Mouse (Mus musculus) kidney, postnatal 25 days (tissue): Measurements from ENCODE around the gene Slc25a45.

Experiments used
- DNase-seq, 2 experiments: peaks; one replicate each; pipeline ENCODE4 v3.0.0; 2021; ENCODE audit warnings: mixed read lengths in 2 of 2

The Slc25a45 gene

DNA sequence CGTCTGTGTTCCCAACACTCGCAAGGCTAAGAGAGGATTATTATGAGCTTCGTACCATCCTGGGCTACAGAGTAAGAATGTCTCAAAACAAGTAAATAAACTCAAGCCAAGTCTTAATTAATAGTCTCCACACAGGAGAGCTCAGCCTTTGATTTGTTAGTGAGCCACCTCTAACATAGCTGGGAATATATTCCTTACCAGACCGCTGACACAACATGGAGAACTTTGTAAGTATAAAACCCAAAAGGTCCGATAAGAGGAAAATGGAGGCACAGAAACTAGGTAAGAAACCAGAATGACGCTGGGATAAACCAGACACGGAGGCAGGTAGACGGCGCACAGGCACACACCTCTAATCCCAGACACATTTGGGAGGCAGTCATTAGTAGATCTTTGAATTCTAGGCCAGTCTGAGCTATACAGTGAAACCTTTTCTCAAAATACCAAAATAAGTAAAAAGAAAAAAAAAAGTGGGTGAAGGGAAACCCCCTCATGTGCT is 36.7 kb upstream of the Slc25a45 start:
- no peak for DNase-seq

DNA sequence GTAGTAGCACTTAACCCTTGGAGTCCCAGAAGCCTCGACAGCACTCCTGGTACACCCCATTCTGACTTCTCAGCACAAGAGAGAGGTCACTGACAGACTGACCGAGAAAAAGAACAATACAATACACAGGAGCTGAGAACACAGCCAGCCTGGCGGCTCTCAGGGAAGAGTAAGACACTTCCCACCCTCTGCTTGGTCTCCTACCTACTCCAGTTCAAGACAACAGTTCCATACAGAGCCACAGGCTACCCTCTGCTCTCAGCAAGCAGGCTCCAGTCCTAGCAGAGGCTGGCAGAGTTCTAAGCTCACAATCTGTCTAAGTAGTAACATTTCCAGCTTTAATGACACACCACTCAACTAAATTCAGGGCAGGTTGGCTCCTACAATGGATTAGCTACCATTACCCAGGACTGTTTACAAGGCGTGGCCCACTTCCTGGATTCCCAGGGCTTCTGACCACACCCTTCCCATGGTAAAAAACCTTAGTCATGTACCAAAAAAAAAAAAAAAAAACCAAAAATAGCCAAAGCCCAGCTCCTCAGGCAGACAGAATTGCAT is 36.1 kb upstream of the Slc25a45 start:
- DNase-seq, result peak; percentile 59 to 71

DNA sequence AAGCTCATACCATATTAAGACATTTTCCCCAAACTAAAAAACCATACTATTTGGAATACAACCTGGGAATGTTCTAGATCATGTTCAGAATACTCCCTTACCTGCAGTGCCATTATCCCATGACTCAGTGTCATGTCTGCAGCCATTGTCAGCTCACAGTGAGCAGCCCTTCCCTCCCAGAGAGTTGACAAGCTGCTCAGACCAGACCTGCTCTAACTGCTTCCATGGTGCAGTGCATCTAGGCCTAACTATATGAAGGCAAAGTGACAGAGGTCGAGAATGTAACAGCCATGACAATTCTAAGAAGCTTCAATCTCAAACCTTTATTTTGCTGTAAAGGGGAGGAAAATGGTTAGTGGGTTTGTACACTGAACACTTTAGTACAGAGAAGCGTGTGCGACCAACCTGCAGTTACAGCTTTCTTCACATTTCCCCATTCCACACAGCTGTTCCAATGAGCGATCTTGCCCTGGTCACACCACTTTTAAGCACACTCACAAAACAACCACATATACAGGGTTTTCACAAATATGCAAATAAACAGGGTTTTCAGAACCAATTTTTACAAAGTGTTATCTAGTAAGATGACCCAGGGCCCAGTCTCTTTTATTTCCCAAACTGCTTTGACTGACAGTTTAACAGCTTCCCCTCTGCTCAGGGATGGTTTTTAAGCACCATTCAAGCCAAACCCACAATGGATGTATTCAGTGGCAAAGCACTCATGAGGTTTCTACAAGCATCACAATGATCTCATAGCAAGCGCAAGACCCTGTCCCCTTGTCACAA is 35.4 kb upstream of the Slc25a45 start:
- DNase-seq, result no peak

DNA sequence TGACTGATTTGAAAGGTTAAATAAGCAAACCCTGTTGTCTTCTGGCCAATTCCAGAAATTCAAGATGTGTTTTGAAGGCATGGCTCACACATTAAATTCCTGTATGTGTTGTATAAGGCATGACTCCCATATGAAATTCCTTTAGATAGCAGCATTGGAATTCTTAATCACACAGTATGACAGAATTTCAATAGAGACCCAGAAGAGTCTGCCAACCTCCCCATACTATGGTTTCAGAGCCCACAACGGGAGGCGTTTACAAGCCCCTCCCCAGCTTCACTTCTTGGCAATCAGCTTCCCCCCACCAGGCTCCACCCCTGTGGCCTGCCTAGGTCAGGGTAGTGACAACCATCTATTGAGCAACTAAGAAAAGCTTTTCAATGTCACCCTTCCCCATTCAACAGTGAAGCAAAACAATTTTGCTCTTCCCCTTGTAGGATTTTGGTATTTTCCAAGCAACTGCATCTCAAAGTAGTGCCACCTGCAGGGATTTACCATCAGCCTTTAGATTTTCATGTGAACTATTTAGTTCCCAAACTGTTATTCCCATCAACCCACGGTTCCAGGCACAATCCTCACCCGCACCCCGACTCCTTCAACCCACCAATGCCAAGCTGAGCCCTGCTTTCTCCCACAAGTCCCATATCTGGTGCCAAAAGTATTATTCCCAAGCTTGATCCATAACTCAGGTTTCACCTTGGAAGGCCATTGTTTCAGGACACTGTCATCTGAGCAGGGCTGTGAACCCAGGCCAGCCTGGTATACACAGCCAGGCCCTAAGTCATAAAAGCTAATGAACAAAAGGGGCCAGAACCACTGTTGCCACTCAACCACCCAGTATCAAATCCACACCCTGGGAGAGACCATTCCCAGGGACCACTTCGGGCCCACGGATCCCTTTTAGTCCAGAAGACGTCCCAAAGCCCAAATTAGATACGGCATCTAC is 34.5 kb upstream of the Slc25a45 start:
- peak in 1 of 2 experiments; percentile 78 for DNase-seq

DNA sequence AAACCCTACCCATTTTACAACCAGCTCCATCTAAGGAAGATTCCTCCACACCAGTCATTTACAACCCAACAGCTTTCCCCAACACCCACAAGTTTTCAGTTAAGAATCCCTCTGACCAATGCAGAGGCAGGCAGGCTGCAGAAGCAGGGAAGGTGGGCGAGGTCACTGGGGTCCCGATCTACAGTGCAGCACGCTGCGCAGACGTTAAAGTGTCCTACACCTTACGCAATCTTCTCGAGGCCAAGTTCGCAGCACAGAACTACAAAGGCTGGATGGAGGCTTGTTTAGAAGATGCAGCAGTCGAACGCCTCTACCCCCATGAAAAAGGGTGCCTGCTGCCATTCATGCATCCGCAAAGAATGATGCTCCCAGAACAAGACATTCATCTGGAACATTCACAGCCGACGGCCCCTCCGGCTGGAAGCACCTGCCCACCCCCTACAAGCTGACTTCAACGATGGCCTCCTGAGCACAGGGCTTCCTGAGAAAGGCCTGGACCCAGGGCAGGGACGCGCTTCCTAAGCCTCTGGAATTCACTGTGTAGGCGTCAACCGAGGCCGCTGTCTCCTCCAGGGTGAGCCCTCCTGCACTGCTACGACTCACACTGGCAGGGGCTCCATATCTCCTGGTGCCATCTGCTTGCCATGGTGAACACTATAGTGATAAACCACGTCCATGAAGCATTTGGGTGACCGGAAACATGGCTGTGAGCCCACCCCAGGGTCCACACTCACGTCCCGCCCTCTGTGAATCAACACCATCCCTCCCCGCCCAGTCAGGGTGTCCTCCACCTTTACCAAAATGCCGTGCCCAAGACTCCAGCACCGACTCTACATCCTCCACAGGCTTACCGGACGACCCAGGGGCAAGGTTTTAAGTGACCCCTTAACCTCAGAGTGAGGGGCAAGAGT is 33.6 kb upstream of the Slc25a45 start:
- DNase-seq, result peak in 1 of 2 experiments; percentile 64

DNA sequence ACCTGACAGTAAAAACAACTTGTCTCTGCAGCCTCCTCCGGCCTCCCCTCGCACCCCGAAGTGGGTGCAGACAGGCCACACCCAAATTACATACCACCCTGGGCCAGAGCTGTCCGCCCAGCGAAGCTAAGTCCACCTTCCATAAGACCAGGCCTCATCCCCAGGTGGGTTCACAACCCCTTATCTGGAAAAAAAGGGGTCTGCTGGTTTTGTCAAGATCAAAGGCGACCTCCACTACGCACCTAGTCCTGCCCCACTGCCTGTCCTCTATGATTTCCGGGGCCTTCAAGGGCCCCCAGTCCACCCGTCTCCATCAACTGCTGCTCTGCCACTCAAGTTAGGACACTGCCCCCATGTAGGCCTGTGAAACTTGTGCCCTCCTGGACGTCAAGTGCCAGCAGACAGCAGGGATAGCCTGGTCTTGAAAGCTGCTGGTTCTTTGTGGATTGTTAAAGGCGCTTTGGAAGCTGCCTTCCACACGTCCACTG is 32.7 kb upstream of the Slc25a45 start:
- no peak for DNase-seq

DNA sequence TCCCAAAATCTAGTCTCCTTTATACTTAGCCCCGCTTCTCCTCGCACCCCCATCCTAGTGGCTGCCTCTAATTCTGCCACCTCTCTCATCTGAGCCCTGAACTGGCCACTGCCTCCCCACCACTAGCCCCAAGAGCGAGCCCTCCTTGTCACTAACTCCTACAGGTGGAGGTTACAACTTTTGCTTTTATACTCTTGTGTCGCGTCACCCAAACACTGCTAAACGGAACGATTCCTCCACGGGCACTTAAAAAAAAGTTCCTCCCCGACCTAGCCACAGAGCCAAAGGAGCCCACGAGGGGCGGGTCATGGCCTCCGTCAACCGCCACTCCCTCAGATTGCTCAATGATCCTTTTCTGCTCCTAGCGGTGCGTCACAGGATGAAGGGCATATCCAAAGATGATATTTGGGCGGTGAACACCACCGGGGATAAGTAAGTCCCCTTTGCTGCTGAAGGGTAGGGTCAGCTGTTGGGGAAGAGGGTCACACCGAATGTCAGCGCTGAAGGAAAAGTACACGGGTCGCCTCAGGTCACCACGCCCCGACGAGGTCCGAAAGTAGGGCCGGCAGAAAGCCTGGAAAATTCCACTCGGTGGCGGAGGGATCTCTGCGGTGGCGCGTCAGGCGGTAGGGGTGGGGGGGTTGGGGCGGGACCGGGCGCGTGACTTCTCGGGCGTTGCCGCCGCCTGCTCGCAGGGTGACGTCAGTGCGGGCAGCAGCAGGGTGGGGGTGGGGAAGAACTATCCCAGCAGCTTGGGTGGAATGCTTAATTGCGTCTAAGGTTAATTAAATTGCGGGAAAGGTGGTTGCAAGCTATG is 32.1 kb upstream of the Slc25a45 start:
- DNase-seq, result peak; percentile 98

DNA sequence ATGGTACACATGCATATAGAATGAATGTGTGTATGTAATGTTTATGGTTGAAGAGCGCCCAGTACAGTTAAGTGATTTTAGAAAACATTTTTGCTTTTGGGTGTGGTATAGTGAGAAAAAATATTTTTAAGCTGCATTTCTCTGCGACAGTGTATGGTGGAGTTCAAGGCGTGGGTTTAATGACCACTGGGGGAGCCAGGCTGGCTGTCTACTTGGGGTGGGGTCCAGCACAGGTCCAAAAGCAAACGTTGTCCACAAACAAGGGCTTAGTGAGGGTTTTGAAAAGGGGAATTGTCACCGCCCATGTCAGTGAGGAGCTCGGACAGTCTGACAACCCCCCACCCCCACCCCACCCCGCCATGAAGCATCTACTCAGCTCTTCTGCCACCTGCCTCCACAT is 31.5 kb upstream of the Slc25a45 start:
- peak in 1 of 2 experiments; percentile 24 for DNase-seq

DNA sequence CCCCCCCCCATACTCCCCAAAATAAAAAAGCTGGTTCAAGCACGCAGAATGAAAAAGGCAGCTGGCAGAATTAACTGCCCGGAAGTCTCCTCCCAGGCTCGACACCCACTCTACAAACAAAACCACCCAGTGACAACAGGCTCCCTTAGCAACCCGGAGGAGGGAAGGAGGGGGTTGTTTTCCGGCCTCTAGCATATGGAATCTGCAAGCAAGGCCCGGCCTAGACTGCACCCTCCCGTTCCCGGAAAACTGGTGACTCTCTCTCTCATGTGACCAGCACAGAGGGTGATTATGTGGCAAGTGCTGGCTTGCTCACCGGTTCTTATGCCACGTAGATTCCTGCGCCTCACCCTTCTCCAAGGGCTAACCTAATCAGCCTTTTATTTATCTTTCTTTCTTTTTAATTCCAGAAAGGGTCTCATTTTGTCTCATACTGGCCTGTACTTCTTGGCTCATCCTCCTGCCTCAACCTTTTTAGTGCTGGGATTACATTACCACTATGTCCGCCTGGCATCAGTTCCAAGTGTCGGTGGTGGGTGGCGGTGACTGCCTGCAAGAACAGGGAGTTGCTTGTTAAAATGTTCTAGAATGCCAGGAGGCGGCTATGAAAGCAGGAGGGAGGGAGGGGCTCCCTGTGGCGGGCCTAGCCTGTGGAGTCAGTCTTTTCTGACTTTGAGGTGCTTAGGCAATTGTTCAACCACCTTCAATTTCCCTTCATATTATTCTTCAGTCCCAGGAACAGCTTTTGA is 30.9 kb upstream of the Slc25a45 start:
- DNase-seq, result peak; percentile 84 to 96

DNA sequence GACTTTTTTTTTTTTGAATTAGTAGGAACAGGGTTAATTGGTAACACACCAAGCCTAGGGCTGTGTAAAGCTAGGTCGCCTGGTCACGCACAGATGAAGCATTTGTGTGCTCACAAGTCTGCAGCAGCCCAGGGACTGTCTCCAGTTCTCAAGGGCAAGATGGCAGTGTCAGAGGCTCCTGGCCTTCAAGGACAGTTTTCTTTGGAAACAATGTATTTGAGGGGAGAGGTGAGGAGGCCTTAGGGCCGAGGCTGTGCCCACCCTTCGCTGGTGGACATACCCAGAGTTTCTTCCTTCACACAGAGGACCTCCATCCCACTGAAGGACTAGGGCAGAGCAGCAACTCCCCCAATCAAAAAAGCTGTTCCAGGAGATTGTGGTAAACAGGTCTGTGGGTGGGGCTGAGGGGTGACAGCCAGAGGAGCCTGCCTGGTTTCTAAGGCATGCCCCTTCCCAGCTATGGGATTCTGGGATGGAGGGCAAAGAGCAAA is 30.3 kb upstream of the Slc25a45 start:
- peak; percentile 64 to 89 for DNase-seq

DNA sequence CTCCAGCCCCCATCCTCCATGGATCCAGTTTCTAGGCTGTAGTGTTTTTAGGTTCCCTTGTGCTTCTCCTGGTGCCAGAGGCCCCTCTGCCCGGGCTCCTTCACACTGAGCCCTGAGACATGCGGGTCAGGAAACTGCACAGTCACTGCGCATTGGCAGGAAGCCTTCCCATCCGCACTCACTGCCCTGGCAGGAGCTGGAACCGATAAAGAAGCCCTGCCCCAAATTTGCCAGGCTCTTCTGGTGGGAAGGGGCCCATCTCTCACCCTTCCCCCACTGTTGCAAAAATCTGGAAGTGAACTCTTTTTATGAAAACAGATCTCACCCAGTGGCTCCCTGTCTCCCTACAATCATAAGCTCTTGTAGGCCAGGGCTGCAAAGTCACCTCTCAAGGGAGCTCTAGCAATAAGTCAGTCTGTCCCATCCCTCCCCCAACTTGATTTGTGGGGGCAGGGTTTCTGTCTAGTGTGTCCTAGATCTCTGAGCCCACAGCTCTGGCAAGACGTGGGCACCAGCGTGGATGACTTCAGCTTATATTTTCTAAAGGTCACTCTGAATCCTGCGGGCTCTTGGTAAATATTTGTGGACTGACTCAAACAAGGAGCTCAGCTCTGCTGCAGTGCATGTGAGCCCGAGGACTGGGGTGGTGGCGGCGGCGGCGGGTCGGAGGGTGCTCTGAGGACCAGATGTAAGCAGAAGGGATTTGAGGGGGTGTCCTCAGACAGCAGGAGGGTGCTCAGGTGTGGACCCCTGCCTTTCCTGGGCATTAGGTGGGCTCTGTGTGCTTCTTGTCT is 29.4 kb upstream of the Slc25a45 start:
- DNase-seq, result peak; percentile 79 to 92

DNA sequence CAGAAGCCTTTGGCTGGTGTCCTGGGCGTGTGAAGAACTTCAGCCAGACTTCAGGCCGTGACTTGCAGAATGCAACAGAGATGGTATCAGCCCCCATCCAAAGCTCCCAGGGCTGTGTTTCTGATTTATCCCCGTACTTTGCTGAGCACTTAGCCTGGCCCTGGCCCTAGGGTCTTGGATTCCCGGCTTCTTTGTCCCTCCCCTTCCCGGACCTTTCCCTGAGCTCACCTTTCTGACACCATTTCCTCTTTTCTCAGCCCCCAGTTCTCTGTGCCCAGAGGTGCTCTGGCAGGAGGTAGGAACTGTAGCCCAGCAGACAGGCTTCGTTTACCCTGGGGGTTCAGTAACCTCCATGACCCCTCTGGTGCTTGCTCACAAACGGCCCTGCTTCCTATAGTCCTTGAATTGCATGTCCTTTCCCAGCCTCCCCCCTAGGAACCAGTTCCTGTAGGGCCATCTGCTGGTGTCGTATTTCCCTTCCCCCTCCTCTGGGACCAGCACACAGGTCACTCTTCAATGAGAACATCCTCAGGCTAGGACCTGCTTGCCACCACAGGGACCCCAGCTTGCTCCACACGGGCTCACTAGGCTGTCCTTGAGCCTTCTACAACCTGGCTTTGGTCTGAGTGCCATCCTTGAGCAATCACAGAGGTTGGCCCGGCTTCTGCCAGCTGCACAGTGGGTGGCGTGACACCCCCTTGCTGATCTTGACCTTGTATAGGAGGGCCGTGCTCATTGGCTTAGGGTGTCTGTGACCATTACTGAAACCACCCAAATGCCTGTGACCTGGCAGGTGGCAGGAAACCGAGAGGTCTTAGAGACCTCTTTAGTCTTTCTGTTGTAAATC is 28.6 kb upstream of the Slc25a45 start:
- DNase-seq, result peak; percentile 43 to 78

DNA sequence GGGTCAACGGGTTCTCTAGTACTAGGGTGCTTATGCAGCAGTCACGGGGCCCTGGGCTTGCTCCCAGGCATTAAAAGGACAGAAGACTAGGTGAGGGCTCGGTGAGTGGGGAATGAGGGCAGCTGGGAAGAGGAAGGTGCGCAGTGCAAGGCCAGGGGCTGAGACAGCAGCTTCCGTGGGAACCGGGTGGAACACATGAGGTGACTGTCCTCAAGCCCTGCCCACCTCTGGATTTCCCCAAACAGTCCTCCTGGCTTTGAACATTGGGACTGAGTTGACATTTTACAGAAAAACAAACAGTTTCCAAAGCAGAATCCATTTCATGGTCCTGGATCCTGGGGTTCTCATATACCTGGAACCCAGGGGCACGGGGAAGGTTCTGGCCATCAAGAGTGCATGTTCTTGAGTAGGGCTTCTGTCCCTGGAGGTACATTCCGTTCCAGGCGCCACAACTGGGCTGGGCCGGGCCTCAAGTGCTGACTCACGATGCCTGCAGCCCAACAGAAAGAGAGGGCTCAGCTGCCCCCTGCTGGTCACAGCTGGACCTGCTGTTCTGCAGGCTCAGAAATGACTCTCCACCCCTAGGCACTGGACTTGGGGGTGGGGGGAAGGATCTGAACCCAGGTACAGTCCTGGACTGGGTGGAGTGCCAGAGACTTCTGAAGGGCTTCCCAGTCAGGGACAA is 27.6 kb upstream of the Slc25a45 start:
- peak; percentile 97 to 98 for DNase-seq

DNA sequence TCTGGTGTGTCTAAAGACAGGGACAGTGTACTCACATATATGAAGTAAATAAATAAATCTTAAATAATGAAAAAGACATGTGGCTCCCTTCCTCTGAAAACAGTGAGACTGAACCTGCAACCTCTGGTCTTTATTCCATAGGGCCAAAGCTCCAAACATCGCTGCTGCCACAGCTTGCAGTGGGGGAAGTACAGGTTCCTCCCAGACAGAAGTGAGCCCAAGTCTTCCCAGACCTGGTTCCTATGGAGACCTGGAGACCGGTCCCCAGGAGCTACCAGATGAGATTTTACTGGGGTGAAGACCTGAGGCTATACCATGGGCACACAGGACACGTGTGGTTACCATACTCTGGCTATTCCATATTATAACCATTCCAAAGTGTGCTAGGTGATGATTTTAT is 26.7 kb upstream of the Slc25a45 start:
- no peak for DNase-seq

DNA sequence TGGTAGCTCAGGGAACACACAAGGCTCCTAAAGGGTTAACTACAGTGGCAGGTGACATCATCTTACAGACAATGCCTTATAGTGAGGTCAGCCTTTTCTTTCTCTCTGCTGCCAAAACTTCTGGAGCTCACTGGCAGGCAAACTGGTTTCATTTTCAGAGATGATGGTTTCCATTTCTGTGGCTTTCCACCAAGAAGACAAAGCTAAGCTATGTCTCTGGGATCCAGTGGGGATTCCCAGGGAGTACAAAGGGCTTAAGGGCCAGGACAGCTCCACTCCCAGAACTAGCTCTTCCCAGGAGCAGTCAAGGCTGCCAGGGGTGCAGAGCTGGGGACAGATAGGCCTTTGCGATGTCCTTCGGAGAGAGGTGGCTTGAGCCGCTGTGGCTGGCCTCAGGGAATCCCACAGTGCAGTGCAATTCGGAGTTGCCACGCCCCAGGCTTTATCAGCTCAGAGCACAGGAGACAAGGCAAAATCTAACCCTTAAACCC is 26.1 kb upstream of the Slc25a45 start:
- no peak for DNase-seq

DNA sequence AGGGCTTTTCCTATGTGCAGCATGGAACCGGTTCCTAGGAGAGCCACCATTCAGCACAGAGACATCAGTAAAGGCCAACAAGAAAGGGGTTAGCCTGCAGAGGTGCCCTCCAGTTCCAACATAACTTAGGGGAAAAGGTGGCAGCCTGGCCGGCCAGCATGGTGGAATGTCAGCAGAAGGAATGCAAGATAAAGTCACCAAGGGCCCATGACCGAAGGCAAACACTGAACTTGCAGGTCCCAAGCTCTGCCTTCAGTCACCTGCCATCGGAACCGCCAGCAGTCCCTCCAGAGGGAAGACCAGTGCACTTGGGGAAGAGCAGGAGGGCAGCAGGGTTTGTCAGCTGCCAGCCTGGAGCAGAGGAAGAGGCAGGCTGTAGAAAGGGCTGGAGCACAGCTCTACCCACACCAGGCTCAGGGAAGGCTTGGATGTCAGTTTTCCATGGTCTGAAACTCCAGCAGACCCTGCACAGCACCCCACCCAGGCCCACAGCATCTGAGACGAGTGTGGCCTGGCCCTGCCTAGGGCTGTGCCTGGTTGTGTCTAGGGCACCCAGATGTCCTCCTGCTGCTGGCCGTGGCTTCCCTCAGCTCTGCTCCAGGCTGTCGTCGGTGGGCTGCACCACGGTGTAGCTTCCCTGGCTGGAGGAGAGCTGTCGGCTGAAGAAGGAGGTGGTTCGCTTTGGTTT is 25.4 kb upstream of the Slc25a45 start:
- DNase-seq, result no peak

DNA sequence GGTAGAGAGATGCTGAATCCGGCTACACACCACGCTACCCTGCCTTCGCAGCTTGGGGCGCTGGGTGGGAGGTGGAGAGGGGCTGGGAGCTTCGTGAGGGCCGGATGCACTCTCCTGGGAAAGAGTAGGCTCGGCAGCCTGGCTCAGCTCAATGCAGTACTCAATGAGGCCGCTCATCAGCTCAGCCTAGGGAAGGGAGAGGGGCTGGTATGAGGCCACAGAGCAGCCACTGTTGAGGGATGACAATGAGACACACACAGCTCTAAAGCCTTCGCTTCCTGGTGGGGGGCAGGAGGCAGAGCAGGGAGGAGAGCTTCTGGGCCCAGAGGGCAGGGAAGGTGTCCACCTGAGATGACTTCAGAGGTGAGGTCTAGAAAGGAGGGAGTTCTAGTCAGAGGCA is 21.0 kb upstream of the Slc25a45 start:
- no peak for DNase-seq
